ENCODE assay signal across 31 mouse cellular contexts in the genomic region with DNA sequence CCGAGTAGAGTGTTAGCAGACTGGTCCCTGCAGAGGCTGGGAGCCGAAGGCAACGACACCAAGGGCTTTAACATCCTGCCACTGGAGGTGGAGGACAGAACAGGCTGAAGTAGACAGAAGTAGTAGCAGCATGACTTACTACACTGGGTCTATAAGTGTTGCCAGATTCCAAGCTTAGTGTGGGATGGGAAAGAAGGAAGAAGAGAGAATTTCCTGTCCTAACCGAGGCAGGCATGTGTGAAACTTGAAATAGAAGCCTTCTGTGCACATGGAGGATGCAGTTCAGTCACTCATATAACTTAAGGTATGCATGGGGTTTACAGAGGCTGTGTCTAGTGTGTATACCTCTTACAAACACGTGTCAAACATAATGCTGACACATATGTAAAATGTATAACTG.
DNase-seq lines count a peak whose midpoint lies in the region; ATAC-seq and TF ChIP-seq lines count a peak whose summit lies in the region.
"Had no signal": no experiment of that assay in that cellular context is flagged by ENCODE, and none has a peak within 500 bp of the region (broad histone marks: within the 10 kb centered on the region; RNA-seq: fewer than 3 reads in every experiment).

No protein-coding gene starts in this region.

- H3K36me3 ChIP-seq in heart, embryonic 13.5 days, result no peaks in the 10 kb centered on the region
- H3K36me3 ChIP-seq in heart, embryonic 10.5 days, result no peaks in the 10 kb centered on the region
- H3K36me3 ChIP-seq in testis, adult 2 months (ENCODE audit: control insufficient read depth, insufficient read depth, low read length), result no peaks in the 10 kb centered on the region
- H3K36me3 ChIP-seq: embryonic facial prominence, embryonic 12.5 days; embryonic facial prominence, embryonic 15.5 days had no signal

- WGBS in heart, embryonic 13.5 days, result 49% methylated on average over 5 of the region's 5 CpGs
- WGBS in heart, embryonic 10.5 days, result 59% methylated on average over 5 of the region's 5 CpGs

- H3K4me3 ChIP-seq in heart, embryonic 13.5 days, result no peak overlapping the region
- H3K4me3 ChIP-seq in heart, embryonic 10.5 days, result no peak overlapping the region
- H3K4me3 ChIP-seq in testis, adult 2 months (ENCODE audit: control insufficient read depth, low read depth, low read length), result peak overlapping the region; percentile 50; the same call in 1 of the 2 replicates
- H3K4me3 ChIP-seq: embryonic facial prominence, embryonic 12.5 days; embryonic facial prominence, embryonic 15.5 days; gastrocnemius, adult 2 months; heart, adult 2 months had no signal

- TF ChIP-seq CTCF in testis, adult 2 months (IDR thresholded peaks at IDR 0.05; ENCODE audit: control insufficient read depth, insufficient read depth, insufficient replicate concordance, low read depth, low read length), result no peak

- peak; percentile 34 to 43 for DNase-seq in frontal cortex, adult 2 months (ENCODE audit: extremely low spot score in 1 of 2, low spot score in 1 of 2)
- DNase-seq in frontal cortex, postnatal 10 days (ENCODE audit: low spot score in 2 of 2), result no peak
- no peak for DNase-seq in heart, embryonic 10.5 days (ENCODE audit: low spot score)
- DNase-seq in testis, postnatal 14 days (ENCODE audit: low spot score), result no peak
- no peak for DNase-seq in spleen, postnatal 36 days (ENCODE audit: low spot score in 2 of 2)
- DNase-seq: adrenal gland, postnatal 10 days; adrenal gland, postnatal 36 days; B cell, adult 2 months; cerebellum, adult 11 months; cerebellum, adult 2 months; cerebellum, adult 9-11 months; cerebellum, postnatal 25 days; forebrain, postnatal 0 days; gastrocnemius, adult 2 months; gastrocnemius, postnatal 14 days; heart, adult 2 months; heart, postnatal 14 days; heart, postnatal 4 days had no signal

- no peaks in the 10 kb centered on the region for H3K27me3 ChIP-seq in heart, embryonic 13.5 days (replicated peaks)
- no peaks in the 10 kb centered on the region for H3K27me3 ChIP-seq in heart, embryonic 10.5 days (ENCODE audit: insufficient read depth, poor library complexity, severe bottlenecking)
- no peaks in the 10 kb centered on the region for H3K27me3 ChIP-seq in testis, adult 2 months (ENCODE audit: control insufficient read depth, insufficient read depth, low read length)
- H3K27me3 ChIP-seq: CH12.LX; embryonic facial prominence, embryonic 12.5 days; embryonic facial prominence, embryonic 15.5 days; Patski had no signal

- no peak for TF ChIP-seq POLR2A in testis, adult 2 months (IDR thresholded peaks at IDR 0.05; ENCODE audit: control insufficient read depth, low read depth, low read length)

- H3K4me2 ChIP-seq in heart, embryonic 13.5 days, result no peak overlapping the region
- H3K4me2 ChIP-seq: embryonic facial prominence, embryonic 12.5 days; embryonic facial prominence, embryonic 15.5 days; heart, embryonic 11.5 days; hindbrain, embryonic 14.5 days had no signal

- H3K4me1 ChIP-seq in heart, embryonic 13.5 days, result peaks cover 6% of the 10 kb centered on the region; the same call in 1 of the 2 replicates
- H3K4me1 ChIP-seq in heart, embryonic 10.5 days, result peaks cover 13% of the 10 kb centered on the region; the same call in 1 of the 2 replicates
- H3K4me1 ChIP-seq in testis, adult 2 months (ENCODE audit: control insufficient read depth, insufficient read depth, low read length), result no peaks in the 10 kb centered on the region
- H3K4me1 ChIP-seq: embryonic facial prominence, embryonic 12.5 days; embryonic facial prominence, embryonic 15.5 days had no signal

- ATAC-seq in heart, embryonic 13.5 days (ENCODE audit: extremely low read depth, insufficient number of reproducible peaks, low FRiP score, low TSS enrichment), result no peak
- ATAC-seq: forebrain, embryonic 14.5 days; forebrain, postnatal 0 days; hindbrain, postnatal 0 days; inflammation-experienced regulatory T-cells, adult 6 months; intestine, embryonic 16.5 days; Patski had no signal

- H3K9ac ChIP-seq in heart, embryonic 13.5 days, result no peak overlapping the region
- H3K9ac ChIP-seq: embryonic facial prominence, embryonic 12.5 days; embryonic facial prominence, embryonic 15.5 days; forebrain, postnatal 0 days; hindbrain, embryonic 14.5 days had no signal

- 0 out of 2 replicates have a peak overlapping the region, but pooled peaks have one; percentile 2 for H3K27ac ChIP-seq in heart, embryonic 13.5 days (replicated peaks)
- no peak overlapping the region for H3K27ac ChIP-seq in heart, embryonic 10.5 days
- H3K27ac ChIP-seq in testis, adult 2 months (ENCODE audit: control insufficient read depth, insufficient read depth, low read depth, low read length), result no peak overlapping the region
- H3K27ac ChIP-seq: embryonic facial prominence, embryonic 12.5 days; embryonic facial prominence, embryonic 15.5 days; gastrocnemius, adult 2 months; heart, adult 2 months; hindbrain, embryonic 14.5 days; hindbrain, postnatal 0 days had no signal

- no peaks in the 10 kb centered on the region for H3K9me3 ChIP-seq in heart, embryonic 13.5 days
- H3K9me3 ChIP-seq in heart, embryonic 10.5 days, result no peaks in the 10 kb centered on the region
- H3K9me3 ChIP-seq: embryonic facial prominence, embryonic 12.5 days; embryonic facial prominence, embryonic 15.5 days; G1E had no signal

Comparison
In these comparisons a context has a peak if more than half of its experiments do, and no peak if none do; other contexts are left out.
1. DNase-seq: peak in frontal cortex, adult 2 months (2 of 2); none in frontal cortex, postnatal 10 days (0 of 2), heart, embryonic 10.5 days (single experiment), testis, postnatal 14 days (single experiment) and spleen, postnatal 36 days (0 of 2).